Comparison of ENCODE assay signal across 10 mouse cellular contexts in genomic region chr11:88291688-88292087, GRCm38 (mm10). TPM values are rescaled to one million over a fixed set of nuclear protein-coding genes. Genes with fewer than 3 reads are reported as not detected.
A peak's percentile ranks its signal among the peaks of the same experiment; 100 is the strongest.
DNase-seq lines count a peak whose midpoint lies in the region; ATAC-seq and TF ChIP-seq lines count a peak whose summit lies in the region.
"Had no signal": no experiment of that assay in that cellular context is flagged by ENCODE, and none has a peak within 500 bp of the region (broad histone marks: within the 10 kb centered on the region; RNA-seq: fewer than 3 reads in every experiment).

No protein-coding gene starts in this region.

- no peaks in the 10 kb centered on the region for H3K9me3 ChIP-seq in stomach, postnatal 0 days (ENCODE audit: control insufficient read depth, low read length)
- H3K9me3 ChIP-seq: embryonic facial prominence, embryonic 15.5 days had no signal

- intact Hi-C loops in heart, postnatal 10 days (cut with DNase I), result loop anchor here (2.0 to 10.0 kb wide), 5 partner anchors 39 to 531 kb away; no protein-coding TSS in a partner anchor

- TF ChIP-seq CTCF in testis, adult 2 months (IDR thresholded peaks at IDR 0.05; ENCODE audit: control insufficient read depth, insufficient read depth, insufficient replicate concordance, low read depth, low read length), result no peak; the same call in 1 of the 2 replicates
- TF ChIP-seq CTCF in cortical plate, adult 2 months (IDR thresholded peaks at IDR 0.05; ENCODE audit: extremely low read depth, insufficient read depth, low read length), result peak; percentile 67
- peak; percentile 78 for TF ChIP-seq CTCF in stomach, postnatal 0 days (IDR thresholded peaks at IDR 0.05; ENCODE audit: low read depth)
- TF ChIP-seq CTCF in thymus, adult 2 months (IDR thresholded peaks at IDR 0.05; ENCODE audit: borderline replicate concordance, control insufficient read depth, extremely low read depth, insufficient read depth, low read length, poor library complexity), result no peak

- ATAC-seq in stomach, postnatal 0 days (ENCODE audit: low FRiP score, low TSS enrichment), result no peak

- DNase-seq in heart, postnatal 10 days, result peak; percentile 52 to 64
- no peak for DNase-seq in heart, adult 11 months
- DNase-seq in testis, postnatal 14 days (ENCODE audit: low spot score), result no peak
- no peak for DNase-seq in stomach, postnatal 0 days (ENCODE audit: low spot score)
- DNase-seq in urinary bladder, postnatal 4 days (ENCODE audit: low spot score in 2 of 2), result no peak
- no peak for DNase-seq in thymus, adult 2 months

- no peak for TF ChIP-seq EP300 in stomach, postnatal 0 days (optimal IDR thresholded peaks at IDR 0.05)

- H3K36me3 ChIP-seq in testis, adult 2 months (ENCODE audit: control insufficient read depth, insufficient read depth, low read length), result no peaks in the 10 kb centered on the region
- no peaks in the 10 kb centered on the region for H3K36me3 ChIP-seq in stomach, postnatal 0 days (ENCODE audit: control insufficient read depth, insufficient read depth, low read length)
- no peaks in the 10 kb centered on the region for H3K36me3 ChIP-seq in thymus, adult 2 months (ENCODE audit: control insufficient read depth, insufficient read depth, low read length)
- H3K36me3 ChIP-seq: embryonic facial prominence, embryonic 15.5 days had no signal

- H3K9ac ChIP-seq in stomach, postnatal 0 days (ENCODE audit: low read length), result no peak overlapping the region
- H3K9ac ChIP-seq: embryonic facial prominence, embryonic 15.5 days had no signal

- TF ChIP-seq POLR2A in testis, adult 2 months (IDR thresholded peaks at IDR 0.05; ENCODE audit: control insufficient read depth, low read depth, low read length), result no peak
- no peak for TF ChIP-seq POLR2A in cortical plate, adult 2 months (IDR thresholded peaks at IDR 0.05; ENCODE audit: extremely low read depth, insufficient read depth, low read length)
- no peak for TF ChIP-seq POLR2A in thymus, adult 2 months (IDR thresholded peaks at IDR 0.05; ENCODE audit: control insufficient read depth, extremely low read depth, insufficient read depth, low read length, poor library complexity)

- WGBS in stomach, postnatal 0 days, result 53% methylated on average over 4 of the region's 4 CpGs
- 79% methylated on average over 4 of the region's 4 CpGs for WGBS in thymus, adult 2 months

- H3K4me3 ChIP-seq in testis, adult 2 months (ENCODE audit: control insufficient read depth, low read depth, low read length), result peak overlapping the region; percentile 83
- H3K4me3 ChIP-seq in cortical plate, adult 2 months (ENCODE audit: insufficient read depth, low read length), result no peak overlapping the region
- no peak overlapping the region for H3K4me3 ChIP-seq in stomach, postnatal 0 days (ENCODE audit: low read depth, low read length)
- H3K4me3 ChIP-seq in thymus, adult 2 months (ENCODE audit: control insufficient read depth, insufficient read depth, low read length), result no peak overlapping the region
- H3K4me3 ChIP-seq: embryonic facial prominence, embryonic 15.5 days had no signal

- H3K27me3 ChIP-seq in testis, adult 2 months (ENCODE audit: control insufficient read depth, insufficient read depth, low read length), result no peaks in the 10 kb centered on the region
- no peaks in the 10 kb centered on the region for H3K27me3 ChIP-seq in stomach, postnatal 0 days (ENCODE audit: control insufficient read depth, insufficient read depth, low read length)
- peaks cover 6% of the 10 kb centered on the region; the same call in 1 of the 2 replicates for H3K27me3 ChIP-seq in thymus, adult 2 months (ENCODE audit: control insufficient read depth, insufficient read depth, low read length)

- H3K4me2 ChIP-seq in stomach, postnatal 0 days (replicated peaks; ENCODE audit: low read depth), result no peak overlapping the region
- H3K4me2 ChIP-seq: embryonic facial prominence, embryonic 15.5 days had no signal

- H3K27ac ChIP-seq in testis, adult 2 months (ENCODE audit: control insufficient read depth, insufficient read depth, low read depth, low read length), result no peak overlapping the region
- H3K27ac ChIP-seq in cortical plate, adult 2 months (ENCODE audit: insufficient read depth, low read length), result no peak overlapping the region
- no peak overlapping the region for H3K27ac ChIP-seq in stomach, postnatal 0 days (replicated peaks)
- H3K27ac ChIP-seq in thymus, adult 2 months (ENCODE audit: control insufficient read depth, insufficient read depth, low read length), result no peak overlapping the region
- H3K27ac ChIP-seq: embryonic facial prominence, embryonic 15.5 days had no signal

- H3K4me1 ChIP-seq in testis, adult 2 months (ENCODE audit: control insufficient read depth, insufficient read depth, low read length), result peaks cover 4% of the 10 kb centered on the region; the same call in 1 of the 2 replicates
- no peaks in the 10 kb centered on the region for H3K4me1 ChIP-seq in cortical plate, adult 2 months (ENCODE audit: control insufficient read depth, insufficient read depth, low read length)
- H3K4me1 ChIP-seq in stomach, postnatal 0 days (replicated peaks; ENCODE audit: control insufficient read depth, insufficient read depth), result no peaks in the 10 kb centered on the region
- H3K4me1 ChIP-seq in thymus, adult 2 months (replicated peaks; ENCODE audit: control insufficient read depth, insufficient read depth, low read length), result peaks cover 2% of the 10 kb centered on the region; the same call in 1 of the 2 replicates

RNA-seq across cellular contexts. Expression of gene Ccdc182, which starts 2.2 kb away (rescaled TPM):
- total RNA-seq in heart, postnatal 10 days (2021), result not detected
- polyA plus RNA-seq in testis, adult 2 months (2012; rRNA removed), result 33.9 and 38.2 TPM in 2 replicates
- polyA plus RNA-seq in cortical plate, adult 2 months (2012; rRNA removed), result not detected in 2 replicates
- polyA plus RNA-seq in stomach, postnatal 0 days (2015; fragmentation: Nextera tagmentation; extraction: Ambion mirVana), result not detected in 2 replicates
- polyA plus RNA-seq in thymus, adult 2 months (2012; rRNA removed), result not detected in 2 replicates
- polyA plus RNA-seq: embryonic facial prominence, embryonic 15.5 days; large intestine, adult 2 months had no signal

Comparison
In these comparisons a context has a peak if more than half of its experiments do, and no peak if none do; other contexts are left out.
1. DNase-seq: peak in heart, postnatal 10 days (2 of 2); none in heart, adult 11 months (single experiment), testis, postnatal 14 days (single experiment), stomach, postnatal 0 days (single experiment), urinary bladder, postnatal 4 days (0 of 2) and thymus, adult 2 months (single experiment).
2. CTCF ChIP-seq: peak in cortical plate, adult 2 months (single experiment) and stomach, postnatal 0 days (single experiment); none in testis, adult 2 months (single experiment) and thymus, adult 2 months (single experiment).
3. RNA of gene Ccdc182, which starts 2.2 kb away (polyA plus RNA-seq): 33.9 to 38.2 TPM in testis, adult 2 months; not detected in thymus, adult 2 months, not detected in cortical plate, adult 2 months and not detected in stomach, postnatal 0 days; every median in the first group is over 10 times any median in the second.